Mouse (Mus musculus): ENCODE measurements around the gene Dlgap1. TPM values are rescaled to one million over a fixed set of nuclear protein-coding genes. Genes with fewer than 3 reads are reported as not detected.

The Dlgap1 gene
- total and polyA plus RNA-seq, 2 experiments from 2014 or later = 0.20 to 0.76 TPM

DNA sequence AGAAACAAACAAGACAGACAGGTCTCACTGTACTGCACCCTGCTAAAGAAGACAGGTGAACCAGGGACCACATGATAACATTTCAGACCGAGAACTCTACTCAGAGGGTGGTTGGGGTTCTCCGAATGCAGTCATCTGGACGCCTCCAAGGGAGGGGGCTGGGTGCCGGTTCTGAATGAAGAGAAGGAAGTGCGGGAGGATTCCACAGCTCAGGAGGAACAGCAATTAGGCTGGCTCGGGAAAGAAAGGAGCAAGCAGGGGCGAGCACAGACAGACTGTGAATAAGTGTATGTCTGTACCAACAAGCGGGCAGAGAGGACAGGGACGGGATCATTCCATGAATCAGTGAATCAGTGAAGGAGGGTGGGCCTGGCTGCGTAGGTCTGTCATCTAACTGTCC lies 744.6 kb downstream of the Dlgap1 start:
- TF ChIP-seq CTCF (IDR thresholded peaks at IDR 0.05; ENCODE audit: low read depth) (no peak), EP300 (IDR thresholded peaks at IDR 0.05; ENCODE audit: low read depth) (no peak)
- ATAC-seq (ENCODE audit: insufficient read depth, low read depth) (no peak), DNase-seq (ENCODE audit: low spot score) (no peak)
- Histone ChIP-seq H3K36me3 (replicated peaks; ENCODE audit: control insufficient read depth, insufficient read depth, low read length) (no peaks in the 10 kb centered on the region), H3K27ac (ENCODE audit: low read depth) (no peak overlapping the region), H3K4me3 (ENCODE audit: low read depth, low read length) (no peak overlapping the region), H3K27me3 (ENCODE audit: control insufficient read depth, insufficient read depth, low read length) (no peaks in the 10 kb centered on the region), H3K9me3 (replicated peaks; ENCODE audit: control insufficient read depth, low read length) (no peaks in the 10 kb centered on the region), H3K4me2 (ENCODE audit: low read depth, low read length) (no peak overlapping the region), H3K9ac (replicated peaks; ENCODE audit: low read depth, low read length) (no peak overlapping the region), H3K4me1 (ENCODE audit: control insufficient read depth, insufficient read depth) (no peaks in the 10 kb centered on the region)
- WGBS = 48% methylated on average over 10 of the region's 10 CpGs

DNA sequence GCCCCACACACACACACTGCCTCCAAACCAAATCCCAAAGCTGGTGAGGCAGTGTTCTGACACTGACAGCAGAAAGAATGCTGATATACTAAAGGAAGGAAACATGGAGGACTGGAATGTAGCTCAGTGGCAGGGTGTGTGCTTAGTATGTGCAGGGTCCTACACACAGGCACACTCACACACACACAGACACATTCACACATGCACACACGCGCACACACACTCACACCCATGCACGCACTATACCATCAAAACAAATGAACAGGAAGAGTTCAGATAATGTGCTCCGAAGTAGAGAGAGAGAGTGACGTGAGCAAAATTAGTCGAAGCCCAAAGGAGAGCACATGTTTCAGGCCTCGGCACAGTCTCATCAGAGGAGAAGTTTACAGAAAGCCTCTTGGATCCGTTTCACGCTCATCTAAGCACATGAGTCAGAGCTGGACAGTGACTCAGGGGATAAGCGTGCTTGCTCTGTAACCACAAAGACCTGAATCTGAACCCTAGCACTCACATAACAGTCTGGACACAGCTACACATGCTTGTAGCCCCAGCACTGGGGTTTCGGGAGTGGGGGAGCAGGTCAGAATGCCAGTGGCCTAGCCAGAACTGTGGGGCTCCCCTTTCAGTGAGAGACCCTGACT lies 750.9 kb downstream of the Dlgap1 start:
- Histone ChIP-seq H3K36me3 (replicated peaks; ENCODE audit: control insufficient read depth, insufficient read depth, low read length) (no peaks in the 10 kb centered on the region), H3K27me3 (ENCODE audit: control insufficient read depth, insufficient read depth, low read length) (no peaks in the 10 kb centered on the region), H3K9ac (replicated peaks; ENCODE audit: low read depth, low read length) (no peak overlapping the region), H3K4me3 (ENCODE audit: low read depth, low read length) (no peak overlapping the region), H3K27ac (ENCODE audit: low read depth) (0 out of 2 replicates have a peak overlapping the region, but pooled peaks have one; percentile 18), H3K4me2 (ENCODE audit: low read depth, low read length) (no peak overlapping the region), H3K9me3 (replicated peaks; ENCODE audit: control insufficient read depth, low read length) (no peaks in the 10 kb centered on the region), H3K4me1 (ENCODE audit: control insufficient read depth, insufficient read depth) (no peaks in the 10 kb centered on the region)
- peak; percentile 23 for DNase-seq (ENCODE audit: low spot score)
- WGBS = 61% methylated on average over 11 of the region's 11 CpGs
- ATAC-seq (ENCODE audit: insufficient read depth, low read depth) = peak; percentile 47; the same call in 1 of the 2 replicates
- TF ChIP-seq CTCF (IDR thresholded peaks at IDR 0.05; ENCODE audit: low read depth) = no peak
- TF ChIP-seq EP300 (IDR thresholded peaks at IDR 0.05; ENCODE audit: low read depth) = no peak

DNA sequence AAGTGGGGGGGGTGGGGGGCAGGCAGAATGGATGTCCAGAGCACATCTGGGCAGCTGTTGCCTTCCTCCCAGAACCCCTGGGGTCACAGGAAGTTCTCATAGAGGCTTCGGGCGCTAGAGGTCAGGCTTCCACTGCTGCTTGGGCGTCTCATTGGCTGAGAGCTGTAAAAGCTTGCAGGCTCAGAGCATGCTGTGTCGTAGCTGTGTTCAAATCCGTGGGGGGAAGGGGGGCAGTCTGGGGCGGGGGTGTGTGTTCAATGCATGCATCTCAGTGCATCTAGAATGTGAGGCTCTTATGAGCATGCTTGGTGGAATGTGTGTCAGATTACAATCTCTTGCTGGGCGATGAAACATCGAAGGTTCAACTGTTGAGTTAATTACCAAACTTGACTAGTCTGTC lies 751.9 kb downstream of the Dlgap1 start:
- DNase-seq (ENCODE audit: low spot score) = peak; percentile 30
- Histone ChIP-seq H3K4me1 (ENCODE audit: control insufficient read depth, insufficient read depth) (no peaks in the 10 kb centered on the region), H3K9me3 (replicated peaks; ENCODE audit: control insufficient read depth, low read length) (no peaks in the 10 kb centered on the region), H3K27me3 (ENCODE audit: control insufficient read depth, insufficient read depth, low read length) (no peaks in the 10 kb centered on the region), H3K27ac (ENCODE audit: low read depth) (no peak overlapping the region), H3K4me2 (ENCODE audit: low read depth, low read length) (no peak overlapping the region), H3K36me3 (replicated peaks; ENCODE audit: control insufficient read depth, insufficient read depth, low read length) (no peaks in the 10 kb centered on the region), H3K4me3 (ENCODE audit: low read depth, low read length) (no peak overlapping the region), H3K9ac (replicated peaks; ENCODE audit: low read depth, low read length) (no peak overlapping the region)
- peak; percentile 69; the same call in 1 of the 2 replicates for ATAC-seq (ENCODE audit: insufficient read depth, low read depth)
- TF ChIP-seq CTCF (IDR thresholded peaks at IDR 0.05; ENCODE audit: low read depth) (peak; percentile 37), EP300 (IDR thresholded peaks at IDR 0.05; ENCODE audit: low read depth) (no peak)
- 25% methylated on average over 8 of the region's 8 CpGs for WGBS

DNA sequence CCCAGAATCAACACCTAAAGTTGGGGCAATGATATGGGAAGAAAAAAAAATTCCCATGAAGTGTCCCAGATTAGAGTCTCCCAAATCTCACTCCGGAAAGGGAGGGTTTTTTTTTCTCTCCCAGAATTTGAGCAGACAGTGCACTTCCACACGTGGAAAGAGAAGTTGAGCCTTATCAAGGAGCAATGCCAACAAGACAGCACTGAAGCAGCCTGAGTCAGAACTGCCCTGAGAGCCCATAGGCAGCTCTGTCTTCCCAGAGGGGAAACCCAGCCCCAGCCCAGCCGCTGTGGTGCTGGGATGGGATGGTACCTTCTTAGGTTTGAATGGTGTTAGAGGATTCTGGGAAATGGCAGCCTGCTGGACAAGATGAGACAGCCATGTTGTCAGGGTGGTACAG lies 753.3 kb downstream of the Dlgap1 start:
- DNase-seq (ENCODE audit: low spot score) = no peak
- TF ChIP-seq EP300 (IDR thresholded peaks at IDR 0.05; ENCODE audit: low read depth) (no peak), CTCF (IDR thresholded peaks at IDR 0.05; ENCODE audit: low read depth) (no peak)

DNA sequence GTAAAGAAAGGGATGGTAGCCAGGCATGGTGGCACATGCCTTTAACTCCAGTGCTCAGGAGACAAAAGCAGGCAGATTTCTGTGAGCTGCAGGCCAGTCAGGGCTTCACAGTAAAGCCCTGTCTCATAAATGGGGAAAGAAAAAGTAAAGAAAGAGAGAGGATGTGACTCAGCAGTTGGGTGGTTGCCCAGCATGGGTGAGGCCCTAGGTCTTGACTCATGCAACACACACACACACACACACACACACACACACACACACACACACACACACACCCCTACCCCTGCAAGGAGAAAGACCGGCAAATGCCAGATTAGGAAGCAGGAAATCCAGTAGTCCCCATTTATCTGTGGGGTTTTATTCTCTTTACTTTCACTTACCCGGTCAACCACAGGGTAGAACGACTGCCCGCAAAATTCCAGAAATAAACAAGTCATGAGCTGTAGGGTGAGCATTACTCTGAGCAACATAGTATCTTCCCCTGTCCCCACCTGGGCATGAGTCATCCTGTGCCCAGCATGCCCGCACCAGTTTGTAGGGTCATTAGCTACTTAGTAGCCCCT lies 759.9 kb downstream of the Dlgap1 start:
- H3K27ac ChIP-seq (ENCODE audit: low read depth) = peak overlapping the region; percentile 79
- ATAC-seq (ENCODE audit: insufficient read depth, low read depth) = peak; percentile 57; the same call in 1 of the 2 replicates
- WGBS = 52% methylated on average over 5 of the region's 5 CpGs

More for the DNA sequence above, 753.3 kb downstream of the Dlgap1 start:
- Histone ChIP-seq H3K9ac (replicated peaks; ENCODE audit: low read depth, low read length) (no peak overlapping the region), H3K4me1 (ENCODE audit: control insufficient read depth, insufficient read depth) (no peaks in the 10 kb centered on the region), H3K36me3 (replicated peaks; ENCODE audit: control insufficient read depth, insufficient read depth, low read length) (no peaks in the 10 kb centered on the region), H3K4me3 (ENCODE audit: low read depth, low read length) (no peak overlapping the region), H3K27me3 (ENCODE audit: control insufficient read depth, insufficient read depth, low read length) (no peaks in the 10 kb centered on the region), H3K27ac (ENCODE audit: low read depth) (no peak overlapping the region), H3K9me3 (replicated peaks; ENCODE audit: control insufficient read depth, low read length) (no peaks in the 10 kb centered on the region), H3K4me2 (ENCODE audit: low read depth, low read length) (no peak overlapping the region)
- WGBS = 44% methylated on average over 3 of the region's 3 CpGs
- no peak for ATAC-seq (ENCODE audit: insufficient read depth, low read depth)

More for the DNA sequence above, 759.9 kb downstream of the Dlgap1 start:
- no peaks in the 10 kb centered on the region for H3K27me3 ChIP-seq (ENCODE audit: control insufficient read depth, insufficient read depth, low read length)
- no peaks in the 10 kb centered on the region for H3K36me3 ChIP-seq (replicated peaks; ENCODE audit: control insufficient read depth, insufficient read depth, low read length)
- H3K4me1 ChIP-seq (ENCODE audit: control insufficient read depth, insufficient read depth) = no peaks in the 10 kb centered on the region
- DNase-seq (ENCODE audit: low spot score) = peak; percentile 55
- H3K9ac ChIP-seq (replicated peaks; ENCODE audit: low read depth, low read length) = no peak overlapping the region
- H3K9me3 ChIP-seq (replicated peaks; ENCODE audit: control insufficient read depth, low read length) = no peaks in the 10 kb centered on the region
- no peak overlapping the region for H3K4me2 ChIP-seq (ENCODE audit: low read depth, low read length)
- no peak for TF ChIP-seq EP300 (IDR thresholded peaks at IDR 0.05; ENCODE audit: low read depth)
- H3K4me3 ChIP-seq (ENCODE audit: low read depth, low read length) = no peak overlapping the region
